Mouse (Mus musculus) neural tube, embryonic 12.5 days (tissue): Measurements from ENCODE around the gene Aaed1. TPM values are rescaled to one million over a fixed set of nuclear protein-coding genes. Genes with fewer than 3 reads are reported as not detected.

Experiments used
- ATAC-seq: fragments of 200-750 bp; cut with Nextera tagmentation; 2 replicates; pipeline ENCODE4 v1.8.0; 2017; ENCODE audit warnings: low read depth, mild to moderate bottlenecking, moderate TSS enrichment, moderate library complexity; ENCODE audit not compliant: low FRiP score
- H3K27ac ChIP-seq: fragments of 300-500 bp; sonication (generic); 2 replicates; pipeline ENCODE4 v1.5.1; 2016
- H3K27me3 ChIP-seq: fragments of 300-500 bp; sonication (generic); replicated peaks from 2 replicates; pipeline ENCODE4 v1.6.1; 2016; ENCODE audit warnings: mild to moderate bottlenecking
- H3K36me3 ChIP-seq: fragments of 300-500 bp; sonication (generic); 2 replicates; pipeline ENCODE4 v1.6.1; 2016; ENCODE audit warnings: mild to moderate bottlenecking
- H3K4me1 ChIP-seq: fragments of 300-500 bp; sonication (generic); 2 replicates; pipeline ENCODE4 v1.6.1; 2016
- H3K4me2 ChIP-seq: fragments of 300-500 bp; sonication (generic); replicated peaks from 2 replicates; pipeline ENCODE4 v1.6.1; 2016; ENCODE audit warnings: mild to moderate bottlenecking
- H3K4me3 ChIP-seq: fragments of 300-500 bp; sonication (generic); 2 replicates; pipeline ENCODE4 v1.5.1; 2016
- H3K9ac ChIP-seq: fragments of 300-500 bp; sonication (generic); 2 replicates; pipeline ENCODE4 v1.6.1; 2016; ENCODE audit warnings: mild to moderate bottlenecking
- H3K9me3 ChIP-seq: fragments of 300-500 bp; sonication (generic); 2 replicates; pipeline ENCODE4 v1.6.1; 2016; ENCODE audit warnings: mild to moderate bottlenecking
- WGBS: fragments of 180-500 bp; shearing (Covaris S2); methylation state at CpG from one replicate; pipeline ENCODE4 v1.1.7; 2016; 5-methylcytosine and 5-hydroxymethylcytosine counted together
- polyA plus RNA-seq: library from polyadenylated mRNA; unstranded; fragments of >200 nt; fragmentation: Nextera tagmentation; extraction: Ambion mirVana; gene quantifications from 2 replicates; pipeline ENCODE4 v1.2.1, GENCODE M21; 2016

Gene Aaed1
- polyA plus RNA-seq, 1 experiment from 2014 or later, result 23.6 TPM

DNA sequence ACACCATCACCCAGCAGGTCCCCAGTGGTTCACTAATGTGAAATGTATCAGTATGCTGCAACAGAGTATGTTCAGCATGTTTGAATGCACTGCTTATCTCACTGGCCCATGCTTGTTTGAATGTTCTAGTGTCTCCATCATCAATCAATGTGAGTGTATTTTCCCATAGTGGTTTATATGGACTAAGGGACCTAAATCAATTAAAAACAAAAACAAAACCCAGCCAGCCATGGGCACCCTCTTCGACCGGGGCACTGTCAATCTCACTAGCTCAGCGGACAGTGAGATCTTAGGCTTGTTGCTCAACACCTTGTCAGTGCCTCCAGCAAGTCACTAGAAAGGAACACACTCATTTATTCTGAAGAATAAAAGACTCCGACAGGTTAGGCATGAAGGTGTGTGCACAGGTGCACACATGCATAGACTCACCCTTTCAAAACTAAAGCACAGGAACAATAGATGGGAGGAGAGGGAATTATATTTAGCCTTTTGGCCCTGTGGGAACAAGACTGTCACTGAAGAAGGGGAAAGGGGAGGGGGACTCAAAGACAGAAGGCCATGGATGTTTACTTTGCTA is 67.7 kb downstream of the Aaed1 start:
- H3K27me3 ChIP-seq, result no peaks in the 10 kb centered on the region
- no peak overlapping the region for H3K9ac ChIP-seq
- no peaks in the 10 kb centered on the region for H3K9me3 ChIP-seq
- no peak overlapping the region for H3K4me3 ChIP-seq
- H3K4me2 ChIP-seq, result no peak overlapping the region
- no peak for ATAC-seq
- 0 out of 2 replicates have a peak, but pooled peaks cover 2% of the 10 kb centered on the region for H3K4me1 ChIP-seq
- H3K36me3 ChIP-seq, result no peaks in the 10 kb centered on the region
- H3K27ac ChIP-seq, result no peak overlapping the region
- 91% methylated on average over 4 of the region's 4 CpGs for WGBS

DNA sequence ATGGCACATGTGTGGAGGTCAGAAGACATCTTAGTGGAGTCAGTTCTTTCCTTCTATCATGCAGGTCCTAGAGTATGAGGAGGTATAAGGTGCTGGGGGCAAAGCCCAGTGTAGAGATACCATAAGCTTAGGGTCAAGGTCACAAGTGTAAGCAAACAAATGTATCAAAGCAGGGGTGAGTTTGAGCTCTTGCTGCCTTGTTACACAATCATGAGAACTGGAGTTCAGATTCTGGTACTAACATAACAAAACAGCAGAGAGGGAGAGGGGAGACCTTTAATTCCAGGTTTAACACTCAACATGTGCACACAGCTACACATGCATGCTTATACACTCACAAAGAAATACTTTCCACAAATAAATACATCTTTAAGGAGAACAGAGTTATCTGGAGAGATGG is 69.8 kb downstream of the Aaed1 start:
- Histone ChIP-seq H3K36me3 (no peaks in the 10 kb centered on the region), H3K27ac (no peak overlapping the region), H3K9ac (no peak overlapping the region), H3K4me2 (no peak overlapping the region), H3K4me3 (no peak overlapping the region), H3K27me3 (no peaks in the 10 kb centered on the region), H3K9me3 (no peaks in the 10 kb centered on the region), H3K4me1 (no peaks in the 10 kb centered on the region)
- ATAC-seq, result no peak

DNA sequence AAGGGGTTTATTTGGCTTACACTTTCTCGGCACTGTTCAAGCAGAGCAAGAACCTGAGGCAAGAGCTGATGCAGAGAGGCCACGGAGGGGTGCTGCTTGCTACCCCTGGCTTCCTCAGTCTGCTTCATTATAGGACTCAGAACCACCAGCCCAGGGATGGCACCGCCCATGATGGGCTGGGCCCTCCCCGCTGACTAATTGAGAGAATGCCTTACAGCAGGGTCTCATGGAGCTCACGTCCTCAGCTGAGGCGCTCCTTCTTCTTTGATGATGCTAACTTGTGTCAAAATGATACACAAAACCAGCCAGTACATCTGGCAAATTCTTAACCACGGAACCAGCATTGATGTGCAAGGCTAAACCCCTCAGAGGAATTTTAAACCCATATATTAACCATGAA is 71.9 kb downstream of the Aaed1 start:
- 74% methylated on average over 7 of the region's 7 CpGs for WGBS

DNA sequence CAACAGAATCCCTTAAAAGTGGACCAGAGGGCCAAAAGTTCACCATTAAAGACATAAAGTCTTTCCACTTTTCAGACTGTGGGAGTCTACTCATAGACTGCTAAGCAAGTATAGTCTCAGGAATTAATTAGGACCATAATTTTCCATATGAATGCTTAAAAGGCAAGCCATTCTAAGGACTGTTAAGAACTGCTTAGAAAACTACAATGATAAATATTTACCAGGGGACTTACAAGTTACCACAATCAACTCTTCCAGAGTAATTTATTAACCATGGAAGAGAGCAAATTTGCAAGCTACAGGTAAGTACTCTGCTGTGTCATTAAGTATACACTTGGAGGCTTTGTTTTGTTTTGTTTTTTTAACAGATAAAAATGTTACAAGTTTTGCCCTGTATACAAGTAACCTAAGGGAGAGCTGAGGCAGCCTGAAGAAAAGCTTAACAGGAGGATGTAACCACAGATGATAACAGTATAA is 74.8 kb downstream of the Aaed1 start:
- ATAC-seq, result no peak
- H3K4me2 ChIP-seq, result no peak overlapping the region
- no peak overlapping the region for H3K4me3 ChIP-seq

More for the DNA sequence above, 71.9 kb downstream of the Aaed1 start:
- Histone ChIP-seq H3K9ac (no peak overlapping the region), H3K4me1 (no peaks in the 10 kb centered on the region), H3K4me3 (no peak overlapping the region), H3K27me3 (no peaks in the 10 kb centered on the region), H3K4me2 (no peak overlapping the region), H3K27ac (no peak overlapping the region), H3K9me3 (no peaks in the 10 kb centered on the region), H3K36me3 (no peaks in the 10 kb centered on the region)
- ATAC-seq, result no peak

DNA sequence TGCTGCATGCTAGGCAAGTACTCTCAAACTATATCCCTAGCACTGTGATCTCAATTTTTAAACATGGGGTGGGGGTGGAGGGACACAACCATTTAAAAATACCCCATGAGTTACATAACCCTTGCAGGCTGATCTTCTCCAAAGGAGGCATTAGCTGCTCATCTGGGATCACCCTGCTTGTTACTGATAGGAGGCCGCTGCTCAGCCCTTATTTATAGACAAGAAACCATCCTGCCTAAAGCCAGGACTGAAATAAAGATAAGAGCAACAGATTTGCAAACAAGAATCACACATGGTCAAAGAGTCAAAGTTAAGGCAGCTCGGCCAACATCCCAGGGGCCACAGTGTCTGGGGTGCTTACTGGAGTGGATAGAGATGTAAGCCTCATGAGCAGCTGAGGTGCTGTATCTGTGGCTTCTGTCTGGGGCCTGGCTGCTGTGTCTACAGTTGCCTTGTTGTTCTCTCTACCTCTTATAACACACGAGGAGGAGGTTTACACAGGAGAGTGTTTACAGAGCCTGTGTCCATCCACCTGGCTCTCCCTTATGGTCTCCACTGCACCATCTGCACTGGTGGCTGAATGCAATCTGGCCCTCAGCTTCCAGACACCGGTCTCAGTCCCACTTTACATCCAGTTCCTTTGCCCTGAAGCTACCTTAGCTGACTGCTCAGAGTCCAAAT is 75.4 kb downstream of the Aaed1 start:
- Histone ChIP-seq H3K4me2 (no peak overlapping the region), H3K9me3 (no peaks in the 10 kb centered on the region), H3K4me3 (no peak overlapping the region), H3K27ac (no peak overlapping the region), H3K36me3 (no peaks in the 10 kb centered on the region), H3K9ac (no peak overlapping the region), H3K27me3 (no peaks in the 10 kb centered on the region), H3K4me1 (no peaks in the 10 kb centered on the region)
- 79% methylated on average over 4 of the region's 4 CpGs for WGBS
- ATAC-seq, result no peak

More for the DNA sequence above, 74.8 kb downstream of the Aaed1 start:
- no peak overlapping the region for H3K27ac ChIP-seq
- H3K9me3 ChIP-seq, result no peaks in the 10 kb centered on the region
- no peak overlapping the region for H3K9ac ChIP-seq
- H3K27me3 ChIP-seq, result no peaks in the 10 kb centered on the region
- H3K36me3 ChIP-seq, result no peaks in the 10 kb centered on the region
- H3K4me1 ChIP-seq, result no peaks in the 10 kb centered on the region

DNA sequence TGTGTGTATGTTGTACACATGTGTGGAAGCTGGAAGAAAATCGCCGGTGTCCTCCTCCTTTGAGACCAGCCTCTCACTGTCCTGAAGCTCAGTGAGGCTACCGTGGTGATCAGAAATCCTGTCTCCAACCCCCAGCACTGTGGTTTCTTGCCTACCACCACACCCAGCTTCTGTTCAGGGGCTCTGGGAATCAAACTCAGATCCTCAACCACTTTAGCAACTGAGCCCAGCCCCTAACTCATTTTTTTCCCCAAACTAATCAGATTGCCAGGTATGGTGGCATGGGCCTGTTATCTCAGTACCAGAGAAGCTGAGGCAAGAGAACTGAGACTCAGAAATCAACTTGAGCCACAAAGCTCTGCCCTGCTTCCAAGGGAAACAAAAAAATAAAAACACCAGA is 76.7 kb downstream of the Aaed1 start:
- no peaks in the 10 kb centered on the region for H3K4me1 ChIP-seq
- H3K27ac ChIP-seq, result no peak overlapping the region
- H3K9me3 ChIP-seq, result no peaks in the 10 kb centered on the region
- H3K4me2 ChIP-seq, result no peak overlapping the region
- no peak for ATAC-seq
- no peak overlapping the region for H3K4me3 ChIP-seq
- no peaks in the 10 kb centered on the region for H3K27me3 ChIP-seq
- WGBS, result 87% methylated on average over 3 of the region's 3 CpGs
- H3K9ac ChIP-seq, result no peak overlapping the region
- no peaks in the 10 kb centered on the region for H3K36me3 ChIP-seq

DNA sequence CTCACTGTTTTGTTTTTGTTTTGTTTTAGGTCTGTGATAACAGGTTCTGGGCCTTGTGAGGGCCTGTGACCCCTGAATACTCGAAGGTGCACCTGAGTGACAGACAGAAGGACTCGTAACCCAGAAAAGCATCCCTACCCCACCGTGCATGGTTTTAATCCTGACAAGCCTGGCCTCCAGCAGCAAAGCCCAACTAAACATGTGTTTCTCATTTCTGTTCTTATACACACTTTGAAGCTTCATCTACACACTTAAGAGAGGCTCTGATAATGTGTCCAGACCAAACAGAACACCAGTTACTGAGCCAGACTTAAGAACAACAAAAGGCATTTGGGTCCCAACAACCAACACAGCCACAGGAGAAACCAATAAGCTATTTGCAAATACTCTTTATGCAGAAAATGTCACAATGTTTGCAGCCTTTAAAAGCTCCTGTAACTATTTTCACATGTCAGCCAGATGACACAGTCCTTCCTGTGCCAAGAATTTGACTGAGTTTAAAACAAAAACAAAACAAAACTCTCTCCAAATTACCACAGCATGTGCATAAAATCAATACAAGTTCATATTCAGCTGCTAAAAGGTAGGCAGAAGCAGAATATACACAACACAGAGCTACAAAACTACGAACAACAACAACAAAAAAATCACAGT is 77.3 kb downstream of the Aaed1 start:
- WGBS, result 70% methylated on average over 4 of the region's 4 CpGs

DNA sequence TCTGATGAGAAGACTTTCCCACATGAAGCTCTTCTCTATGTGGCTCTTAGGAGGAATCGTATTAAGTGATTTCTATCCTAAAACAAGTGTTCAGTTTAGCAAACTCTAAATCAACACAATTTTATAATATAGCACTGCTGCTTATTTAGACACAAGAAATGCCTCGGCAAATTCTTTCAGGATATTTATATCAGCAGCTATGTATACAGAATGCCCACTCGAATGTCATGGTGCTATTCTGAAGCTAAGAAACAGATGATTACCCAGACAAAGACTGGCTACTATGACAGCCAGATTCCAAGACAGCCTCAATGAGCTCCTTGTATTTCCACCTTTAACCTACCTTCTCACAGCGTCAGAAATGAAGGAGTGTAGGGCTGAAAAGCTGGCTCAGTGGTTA is 79.4 kb downstream of the Aaed1 start:
- Histone ChIP-seq H3K9me3 (no peaks in the 10 kb centered on the region), H3K4me3 (no peak overlapping the region), H3K9ac (no peak overlapping the region), H3K4me1 (no peaks in the 10 kb centered on the region), H3K36me3 (no peaks in the 10 kb centered on the region), H3K27ac (no peak overlapping the region), H3K4me2 (no peak overlapping the region), H3K27me3 (no peaks in the 10 kb centered on the region)
- whole genome bisulfite sequencing, result 89% methylated on average over 4 of the region's 4 CpGs
- ATAC-seq, result no peak

More for the DNA sequence above, 77.3 kb downstream of the Aaed1 start:
- no peaks in the 10 kb centered on the region for H3K9me3 ChIP-seq
- no peak overlapping the region for H3K27ac ChIP-seq
- ATAC-seq, result no peak
- H3K36me3 ChIP-seq, result no peaks in the 10 kb centered on the region
- H3K27me3 ChIP-seq, result no peaks in the 10 kb centered on the region
- H3K4me2 ChIP-seq, result no peak overlapping the region
- no peak overlapping the region for H3K4me3 ChIP-seq
- H3K9ac ChIP-seq, result no peak overlapping the region
- H3K4me1 ChIP-seq, result no peaks in the 10 kb centered on the region

DNA sequence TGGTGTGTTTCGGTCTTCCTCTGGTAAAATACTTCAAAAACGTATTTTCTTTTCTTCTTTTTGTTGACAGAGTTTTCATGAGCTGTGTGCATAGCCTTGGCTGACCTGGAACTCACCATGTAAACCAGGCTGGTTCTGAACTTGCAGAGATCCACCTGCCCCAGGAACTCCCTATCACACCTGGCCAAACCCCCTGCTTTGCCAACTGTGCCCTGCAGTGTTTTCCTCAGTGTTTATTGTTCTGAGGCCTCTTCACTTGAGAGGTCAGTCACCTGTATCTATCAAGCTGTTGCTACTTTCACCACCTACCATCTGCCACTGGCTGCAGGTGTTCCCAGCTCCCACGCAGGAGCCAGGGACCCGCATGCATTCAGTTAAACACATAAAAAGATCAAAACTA is 85.8 kb downstream of the Aaed1 start:
- 86% methylated on average over 4 of the region's 4 CpGs for WGBS

DNA sequence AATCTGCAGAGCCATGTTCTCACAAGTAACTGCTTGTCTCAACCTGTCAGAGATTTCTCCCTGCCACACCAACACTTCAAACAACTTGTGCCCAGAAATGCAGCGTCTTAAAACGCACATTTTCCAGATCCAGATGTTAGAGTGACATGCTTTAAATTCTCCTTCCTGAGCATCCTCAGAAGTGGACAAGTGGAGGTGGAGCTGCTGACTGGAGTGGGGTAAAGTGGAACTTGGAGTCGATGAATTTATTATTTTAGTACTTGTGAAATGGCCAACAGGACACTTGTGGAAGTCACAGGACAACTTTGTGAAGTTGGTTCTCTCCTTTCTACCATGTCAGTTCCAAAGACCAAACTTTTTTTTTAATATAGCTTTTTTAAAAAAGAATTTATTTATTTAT is 86.8 kb downstream of the Aaed1 start:
- H3K4me2 ChIP-seq, result no peak overlapping the region
- H3K4me1 ChIP-seq, result no peaks in the 10 kb centered on the region
- H3K27ac ChIP-seq, result no peak overlapping the region
- no peak overlapping the region for H3K9ac ChIP-seq
- H3K4me3 ChIP-seq, result no peak overlapping the region
- no peak for ATAC-seq
- H3K9me3 ChIP-seq, result no peaks in the 10 kb centered on the region
- 93% methylated on average over 3 of the region's 3 CpGs for WGBS
- no peaks in the 10 kb centered on the region for H3K27me3 ChIP-seq
- H3K36me3 ChIP-seq, result no peaks in the 10 kb centered on the region

More for the DNA sequence above, 85.8 kb downstream of the Aaed1 start:
- Histone ChIP-seq H3K36me3 (no peaks in the 10 kb centered on the region), H3K4me2 (no peak overlapping the region), H3K4me1 (no peaks in the 10 kb centered on the region), H3K4me3 (no peak overlapping the region), H3K9ac (no peak overlapping the region), H3K27me3 (no peaks in the 10 kb centered on the region), H3K27ac (no peak overlapping the region), H3K9me3 (no peaks in the 10 kb centered on the region)
- no peak for ATAC-seq
